Mouse (Mus musculus) neutrophil, adult 5-6 weeks (primary cell): ENCODE measurements around the gene Efcab5. TPM values are rescaled to one million over a fixed set of nuclear protein-coding genes. Genes with fewer than 3 reads are reported as not detected.
A peak's percentile ranks its signal among the peaks of the same experiment; 100 is the strongest.

Experiments
- ATAC-seq: fragments of 151-379, 151-347 bp; 2 replicates; pipeline ENCODE4 v1.8.0; 2017; ENCODE audit warnings: mild to moderate bottlenecking, moderate TSS enrichment; ENCODE audit not compliant: insufficient number of reproducible peaks, poor library complexity, low FRiP score, severe bottlenecking; ENCODE audit errors: extremely low read depth
- total RNA-seq: library from RNA; stranded (forward); fragments of 200-1000 nt; gene quantifications from 2 replicates; pipeline ENCODE4 v1.2.3, GENCODE M21; 2017

The Efcab5 gene
- 3.4 and 5.0 TPM in 2 replicates for total RNA-seq

DNA sequence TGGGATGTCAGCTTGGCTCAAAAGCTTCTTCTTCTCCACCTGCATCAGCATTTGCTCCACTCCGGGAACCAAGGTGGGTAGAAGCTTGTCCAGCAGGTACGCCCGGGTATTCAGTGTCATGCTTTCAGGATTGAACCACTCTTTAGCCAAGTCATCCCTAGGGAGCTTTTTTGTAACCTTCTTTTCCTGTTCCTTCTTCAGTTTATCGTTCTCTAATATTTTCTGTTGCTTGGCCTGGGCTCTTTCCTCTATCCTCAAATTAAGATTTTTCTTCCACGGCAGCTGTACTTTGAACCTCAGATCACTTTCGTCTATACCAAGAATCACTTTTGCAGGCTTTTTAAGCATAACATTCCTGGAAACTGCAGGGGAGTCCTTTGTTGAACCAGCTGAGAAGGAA is at the start of gene Efcab5:
TSS of gene Efcab5 (minus strand) at position 101 of the 400 bp plus-strand sequence.
- no peak for ATAC-seq

DNA sequence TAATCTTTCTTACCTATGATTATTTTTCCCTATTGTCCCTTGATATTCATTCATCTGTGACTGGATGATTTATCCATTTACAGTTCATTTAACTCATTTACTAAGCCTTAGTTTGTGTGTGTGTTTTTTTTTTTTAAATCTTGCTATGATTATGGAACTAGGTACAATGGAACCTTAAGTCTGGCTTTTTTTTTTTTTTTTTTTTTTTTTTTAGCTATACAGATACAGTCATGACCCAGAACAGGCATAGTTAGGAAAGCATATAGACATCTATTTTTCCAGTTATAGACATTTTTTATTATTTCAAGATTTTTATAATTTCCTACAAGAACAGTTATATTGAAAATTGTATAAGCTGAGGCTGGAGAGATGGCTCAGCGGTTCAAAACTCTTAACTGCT is 46.5 kb upstream of the Efcab5 start:
- no peak for ATAC-seq

DNA sequence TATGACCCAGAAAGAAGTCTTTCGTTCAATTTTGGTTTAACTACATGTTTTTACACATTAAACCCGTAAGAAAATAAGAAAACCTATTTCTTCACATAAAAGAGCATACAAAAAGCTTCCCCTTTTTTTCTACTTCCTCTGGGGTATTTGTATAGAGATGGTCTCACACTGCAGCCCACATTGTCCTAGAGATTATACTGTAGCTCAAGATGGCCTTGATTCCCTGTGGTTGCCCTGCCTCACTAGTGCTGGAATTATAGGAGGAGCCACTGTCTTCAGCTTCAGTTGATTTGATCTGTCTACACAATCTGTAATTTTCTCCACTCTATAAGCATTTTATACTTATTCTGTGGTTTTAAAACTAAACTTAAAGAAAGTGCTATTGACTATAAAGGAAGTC is 42.7 kb upstream of the Efcab5 start:
- ATAC-seq: no peak

DNA sequence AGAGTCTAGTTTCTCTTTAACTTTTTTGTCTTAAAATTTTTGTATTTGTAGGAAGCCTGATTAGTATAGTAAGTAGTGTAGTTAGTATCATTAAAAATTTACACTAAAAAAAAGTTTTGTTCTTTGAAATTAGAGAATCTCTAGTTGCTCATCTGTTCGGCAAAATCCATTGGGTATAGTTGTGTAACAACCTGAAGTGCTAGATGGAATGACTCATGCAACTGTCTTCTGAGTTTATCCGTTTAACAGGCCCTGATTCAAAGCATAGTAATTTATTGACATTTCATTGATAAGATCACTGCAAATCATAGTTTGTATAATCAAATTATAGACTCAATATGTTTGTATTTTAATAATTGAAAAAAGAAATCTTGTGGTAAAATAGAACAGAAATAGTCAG is 42.0 kb upstream of the Efcab5 start:
- no peak for ATAC-seq

DNA sequence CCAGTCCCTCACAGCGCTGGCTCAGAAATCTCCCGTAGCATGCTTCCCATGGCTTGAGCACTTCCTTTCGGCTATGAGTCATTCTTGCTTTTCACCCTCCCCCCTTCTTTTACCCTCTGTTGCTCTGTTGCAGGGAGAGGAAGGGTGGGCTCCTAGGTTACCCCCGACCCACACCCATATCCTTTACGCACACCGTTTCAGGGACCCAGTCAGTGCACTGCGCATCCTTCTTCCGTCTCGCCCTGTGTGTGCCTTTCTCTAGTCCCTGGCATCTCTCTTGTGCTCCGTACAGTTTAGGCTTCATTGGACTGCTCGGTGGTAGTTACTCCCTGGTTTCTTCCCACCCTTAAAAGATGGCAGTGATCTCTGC is 28.0 kb upstream of the Efcab5 start:
- ATAC-seq: peak; percentile 16; the same call in 1 of the 2 replicates

DNA sequence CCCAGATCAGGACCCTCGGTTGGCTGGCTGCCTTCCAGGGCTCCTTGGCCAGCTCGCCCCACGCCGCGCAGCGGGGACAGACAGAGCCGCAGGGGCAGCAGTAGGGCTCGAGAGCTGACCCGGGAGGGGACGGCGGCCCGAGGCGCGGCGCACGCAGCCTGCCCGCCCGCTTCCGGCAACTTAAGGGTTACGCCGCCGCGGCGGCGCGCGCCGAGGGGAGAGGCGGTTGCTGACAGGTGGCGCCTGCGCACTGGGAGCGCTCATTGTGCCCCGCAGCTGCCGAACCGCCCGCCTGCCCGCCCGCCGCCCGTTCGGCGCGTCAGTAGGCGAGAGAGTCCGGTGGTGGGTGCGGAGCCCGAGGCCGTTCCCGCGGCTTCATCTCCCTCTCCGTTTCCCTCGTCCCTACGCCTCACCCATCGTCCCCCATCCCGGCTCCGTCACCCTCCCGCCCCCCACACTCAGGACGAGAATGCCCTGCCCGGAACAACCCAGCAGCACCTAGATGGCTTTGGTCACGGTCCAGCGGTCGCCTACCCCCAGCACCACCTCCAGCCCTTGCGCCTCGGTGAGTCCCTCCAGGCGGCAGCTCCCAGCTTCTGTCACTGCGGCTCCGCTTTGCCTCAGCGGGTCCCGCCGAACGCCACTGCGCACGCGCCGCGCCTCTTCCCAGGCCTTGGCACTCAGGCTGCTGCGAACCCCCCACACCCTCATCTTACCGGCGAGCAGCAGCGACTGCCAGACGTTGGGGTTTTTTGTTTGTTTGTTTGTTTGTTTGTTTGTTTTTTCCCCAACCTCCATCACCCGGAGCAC is 27.4 kb upstream of the Efcab5 start, which contains the start of gene Ssh2:
TSS of gene Ssh2 (plus strand) at position 337 of the 810 bp plus-strand sequence.
- peak; percentile 48 for ATAC-seq

DNA sequence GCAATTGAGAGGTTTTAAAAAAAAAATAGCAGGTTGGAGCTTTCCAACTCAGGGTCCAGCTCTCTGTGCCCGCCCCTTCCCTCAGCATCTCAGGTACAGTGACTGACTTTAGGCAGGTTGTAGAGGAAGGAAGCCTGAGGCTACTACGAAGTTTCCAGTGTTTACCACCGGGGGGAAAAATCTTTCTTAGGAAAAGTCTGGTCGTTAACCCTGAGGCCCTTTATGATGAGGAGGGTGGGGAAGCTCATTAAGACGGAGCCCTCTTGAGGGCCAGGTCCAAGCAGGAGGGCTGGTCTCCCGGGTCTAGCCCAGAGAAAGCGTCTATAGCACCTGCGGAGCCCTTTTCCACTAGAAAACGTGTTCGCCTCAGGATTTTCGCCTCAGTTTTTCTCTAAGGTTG is 26.7 kb upstream of the Efcab5 start:
- ATAC-seq: no peak

DNA sequence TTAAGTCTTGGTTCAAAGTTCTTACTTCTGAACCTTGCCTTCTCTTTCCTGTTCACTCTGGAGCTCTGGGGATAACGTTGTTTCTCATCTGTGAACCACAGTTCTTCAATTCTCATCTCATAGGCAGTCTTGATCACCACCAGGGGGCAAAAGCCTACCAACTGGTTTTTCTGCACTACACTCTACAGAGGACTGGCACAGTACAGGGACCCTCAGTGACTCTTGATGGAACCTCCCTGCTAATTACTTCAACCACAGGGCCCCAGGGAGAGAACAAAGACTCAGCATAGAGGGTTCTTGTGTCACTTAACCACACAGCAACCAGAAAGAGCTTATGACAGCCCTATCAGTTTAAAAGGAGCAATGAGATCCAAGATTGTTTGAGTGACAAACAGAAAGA is 26.0 kb upstream of the Efcab5 start:
- peak; percentile 78 for ATAC-seq

DNA sequence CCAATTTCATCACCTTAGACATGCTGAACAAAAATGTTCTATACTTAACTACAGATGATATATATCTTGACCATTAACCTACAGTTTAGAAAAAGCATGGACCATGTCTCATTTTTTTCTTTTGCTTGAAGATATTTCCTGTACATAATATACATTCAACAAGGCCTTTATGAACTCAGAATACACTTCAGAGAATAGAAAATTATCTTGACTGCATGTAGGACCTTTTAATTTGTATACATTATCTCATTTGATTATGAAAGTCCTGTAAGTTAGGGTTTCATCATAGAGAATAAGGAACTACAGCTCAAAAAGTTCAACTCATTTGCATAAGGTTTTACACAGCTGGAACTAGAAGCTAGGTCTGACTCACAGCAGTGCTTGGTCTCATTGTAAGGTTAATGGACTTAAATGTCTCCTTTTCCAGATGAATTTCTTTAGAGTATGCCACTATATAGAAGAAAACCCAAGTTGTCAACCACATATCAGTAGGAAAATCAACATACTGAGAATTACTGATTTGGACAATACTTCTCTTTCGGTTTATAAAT is 25.4 kb upstream of the Efcab5 start:
- ATAC-seq: peak; percentile 47

DNA sequence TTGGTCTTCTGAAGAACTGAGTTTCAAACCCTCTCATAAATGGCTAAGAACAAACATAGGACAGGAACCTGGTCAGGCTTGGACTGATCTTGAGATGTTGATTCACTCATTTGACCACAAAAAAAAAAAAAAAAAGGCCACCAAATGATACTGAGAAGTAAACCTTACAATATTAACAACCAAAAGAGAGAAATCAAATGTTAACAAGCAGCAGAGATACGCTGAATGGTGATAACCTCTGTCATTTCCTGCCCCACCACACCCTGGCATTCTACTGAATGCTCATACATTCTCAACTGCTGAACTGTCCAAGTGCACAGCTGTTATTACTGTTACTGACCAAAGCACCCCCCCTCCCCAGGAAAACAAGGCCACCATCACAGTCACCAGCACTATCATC is 11.9 kb upstream of the Efcab5 start:
- no peak for ATAC-seq

DNA sequence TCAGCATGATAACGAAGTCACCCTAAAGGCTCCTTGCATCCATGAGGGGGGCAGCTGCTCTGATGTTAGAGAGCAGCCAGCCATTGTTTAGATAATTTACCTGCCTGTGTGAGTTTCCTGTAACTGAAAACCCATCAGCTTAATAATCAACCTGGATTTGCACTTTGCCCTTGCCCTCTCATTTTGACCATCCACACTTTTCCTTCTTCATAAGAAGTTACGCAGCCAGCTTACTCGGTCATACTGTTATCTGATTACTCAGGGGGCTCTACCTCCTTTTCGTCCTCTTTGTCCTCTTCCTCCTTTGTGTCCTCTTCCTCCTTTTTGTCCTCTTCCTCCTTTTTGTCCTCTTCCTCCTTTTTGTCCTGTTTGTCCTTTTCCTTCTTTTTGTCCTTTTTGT is 10.9 kb upstream of the Efcab5 start:
- no peak for ATAC-seq

DNA sequence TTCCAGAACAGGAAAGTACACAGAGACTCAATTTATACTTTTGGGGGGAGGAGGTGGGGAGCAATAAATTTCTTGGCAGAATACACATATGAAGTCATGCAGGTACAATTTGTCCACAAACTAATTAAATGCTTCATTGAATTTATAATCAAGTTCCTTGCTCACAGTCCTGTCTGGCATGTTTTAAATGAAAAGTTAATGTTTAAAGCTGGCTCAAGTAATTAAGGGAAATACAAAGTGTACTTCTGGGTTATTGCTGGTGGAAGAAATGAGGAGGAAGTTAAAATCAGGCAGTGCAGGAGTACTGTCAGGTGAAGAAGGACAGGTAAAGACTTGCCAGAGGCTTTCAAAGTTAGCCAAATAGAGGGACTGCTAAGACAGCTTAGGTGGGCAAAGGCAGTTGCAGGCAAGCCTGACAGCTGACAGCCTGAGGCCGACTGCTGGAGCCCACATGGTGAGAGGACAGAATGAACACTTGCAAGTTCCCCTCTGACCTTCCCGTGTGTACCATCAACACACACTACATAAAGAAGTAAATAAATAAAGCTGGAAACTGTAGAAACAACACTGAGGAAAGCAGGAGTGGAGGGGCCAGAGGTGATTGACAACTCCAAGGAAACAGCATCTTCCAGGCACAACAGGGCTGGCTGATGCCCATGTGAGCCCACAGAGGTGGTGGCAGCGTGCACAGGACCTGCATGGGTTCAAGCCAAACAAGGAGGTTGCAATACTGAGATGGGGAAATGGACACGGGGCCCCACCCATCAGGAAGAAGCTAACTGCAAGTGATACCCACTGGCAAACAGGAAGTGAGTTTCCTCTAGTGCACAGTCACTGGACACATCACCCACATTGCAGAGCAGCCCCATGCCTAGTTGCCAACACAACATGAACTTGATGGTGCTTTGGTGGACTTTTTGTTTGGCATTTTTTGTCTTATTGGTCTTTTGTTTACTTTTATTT is 7.7 kb upstream of the Efcab5 start:
- peak; percentile 98 for ATAC-seq

DNA sequence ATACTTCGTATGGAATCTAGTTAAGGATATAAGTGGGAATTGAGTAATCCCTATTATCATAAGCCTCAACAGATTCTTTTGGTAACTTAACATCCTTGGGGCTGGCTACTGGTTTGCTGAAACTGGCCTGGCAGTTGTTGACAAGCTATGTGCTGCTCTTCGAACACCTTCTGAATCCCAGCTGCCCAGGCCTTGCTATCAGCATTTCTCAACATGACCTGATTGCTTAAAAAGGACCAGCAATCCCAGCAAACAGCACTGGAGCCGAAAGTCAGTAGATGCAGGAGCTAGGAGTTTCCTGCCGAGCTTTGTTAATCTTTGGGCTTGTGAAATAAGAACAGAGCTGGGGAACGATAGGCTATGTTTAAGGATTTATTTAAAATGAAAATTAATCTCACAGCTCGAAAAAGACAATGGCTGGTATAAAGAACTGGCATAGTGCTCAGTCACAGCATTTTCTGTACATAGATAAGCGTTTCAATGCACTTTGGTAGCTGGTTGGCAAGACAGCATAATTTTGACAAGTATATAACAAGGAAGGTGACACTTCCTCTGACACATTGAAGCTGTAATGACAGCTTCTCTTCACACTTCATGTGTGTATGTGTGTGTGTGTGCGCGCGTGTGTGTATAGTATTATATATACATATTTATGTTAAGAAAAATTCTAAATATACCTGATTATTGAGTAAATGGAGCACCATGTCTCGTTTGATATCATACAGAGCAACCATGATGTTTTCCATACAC is 6.8 kb upstream of the Efcab5 start:
- ATAC-seq: no peak

DNA sequence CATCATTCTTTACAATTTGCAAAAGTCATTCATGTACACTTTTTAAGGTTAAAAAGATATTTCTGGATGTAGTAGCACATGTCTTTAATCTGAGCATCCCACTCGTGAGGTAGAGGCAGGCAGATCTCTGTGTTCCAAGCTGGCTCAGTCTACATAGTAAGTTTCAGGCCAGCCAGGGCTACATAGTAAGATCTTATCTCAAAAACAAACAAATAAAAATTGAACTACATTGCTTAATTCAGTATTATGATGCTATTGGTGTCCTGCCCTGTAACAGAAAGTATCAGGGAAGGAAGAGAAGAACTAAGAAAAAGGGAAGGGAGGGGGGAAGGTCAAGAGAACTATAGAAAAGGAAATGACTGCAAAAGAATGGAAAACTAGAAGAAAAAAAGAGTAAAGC is 6.0 kb upstream of the Efcab5 start:
- no peak for ATAC-seq

DNA sequence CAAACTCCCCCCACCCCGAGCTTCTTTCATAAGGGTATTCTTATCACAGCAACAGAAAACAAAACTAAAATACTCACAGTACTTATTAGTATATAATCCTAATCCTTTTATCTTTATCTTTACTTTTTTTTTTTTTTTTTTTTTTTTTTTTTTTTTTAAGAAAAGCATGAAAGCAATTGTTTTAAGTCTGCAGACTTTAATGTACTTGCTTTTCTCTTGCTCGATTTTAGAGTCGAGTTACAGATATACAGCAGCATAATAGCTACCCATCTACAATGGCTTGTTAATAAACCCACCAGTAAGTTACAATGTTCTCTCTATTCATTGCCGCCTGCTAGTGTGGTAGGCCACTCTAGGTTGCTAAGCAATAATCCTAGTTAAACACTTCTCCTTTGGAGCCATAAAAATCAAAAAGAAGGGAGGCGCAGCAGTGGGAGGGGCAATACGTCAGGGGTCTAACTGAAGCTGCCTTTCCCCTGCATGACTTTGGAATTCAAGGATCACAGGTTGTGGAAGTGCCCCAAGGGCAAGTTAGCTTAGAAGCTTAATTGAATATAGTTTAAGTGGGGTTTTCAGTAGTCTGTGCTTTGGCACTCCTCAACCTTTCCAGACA is 5.3 kb upstream of the Efcab5 start:
- ATAC-seq: no peak

DNA sequence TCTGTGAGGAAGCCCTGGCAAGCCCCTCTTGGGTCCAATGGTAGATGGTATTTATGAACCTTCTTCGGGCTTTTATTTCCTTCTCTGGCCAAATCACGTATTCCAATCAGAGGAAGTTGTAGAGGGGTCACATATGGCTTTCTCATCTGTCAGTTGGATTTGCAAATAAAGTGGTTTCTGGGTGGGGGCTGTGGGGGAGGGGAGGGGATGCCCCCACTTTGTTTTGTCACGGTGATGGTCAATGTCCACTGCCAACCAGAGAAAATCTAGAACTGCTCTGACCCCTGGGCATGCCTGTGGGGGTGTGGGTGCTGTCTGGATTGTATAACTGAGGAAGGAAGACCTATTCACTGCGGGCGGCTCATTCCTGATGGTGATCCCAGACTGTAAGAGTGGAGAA is 4.6 kb upstream of the Efcab5 start:
- ATAC-seq: no peak

DNA sequence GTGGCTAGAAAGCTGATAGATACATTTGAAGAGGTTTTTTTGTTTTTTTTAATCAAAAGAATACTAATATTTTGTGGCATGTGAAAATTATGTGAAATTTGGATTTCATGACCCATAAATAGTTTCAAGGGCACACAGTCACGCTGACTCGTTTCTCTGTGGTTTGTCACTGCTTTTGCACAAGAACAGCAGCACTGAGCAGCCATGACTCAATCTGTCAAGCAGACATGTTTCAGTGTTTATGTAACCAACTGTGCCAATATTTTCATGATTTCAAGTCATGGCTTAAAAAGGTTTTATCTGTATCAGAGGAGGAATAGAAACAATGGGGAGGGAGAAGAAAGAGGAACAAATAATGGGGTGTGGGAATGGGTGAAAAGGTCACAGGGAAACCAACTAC is 3.8 kb downstream of the Efcab5 start:
- ATAC-seq: no peak

DNA sequence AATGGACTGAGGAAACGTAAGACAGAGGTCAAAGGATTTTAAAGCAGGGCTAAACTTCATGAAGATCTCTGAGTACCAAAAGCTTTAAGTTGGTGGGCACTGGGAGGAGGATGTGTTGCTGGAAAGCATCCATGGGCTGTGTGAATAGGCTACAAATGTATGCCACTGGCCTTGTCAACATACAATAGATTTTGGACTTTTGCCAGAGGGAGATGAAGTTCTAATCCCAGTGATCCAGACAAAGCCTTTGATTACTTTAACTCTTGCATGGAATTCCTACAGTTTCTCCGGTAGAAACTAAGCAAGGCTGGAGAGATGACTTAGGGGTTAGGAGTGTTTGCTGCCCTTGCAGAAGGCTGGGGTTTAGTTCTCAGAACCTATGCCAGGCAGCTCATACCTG is 6.2 kb downstream of the Efcab5 start:
- no peak for ATAC-seq

DNA sequence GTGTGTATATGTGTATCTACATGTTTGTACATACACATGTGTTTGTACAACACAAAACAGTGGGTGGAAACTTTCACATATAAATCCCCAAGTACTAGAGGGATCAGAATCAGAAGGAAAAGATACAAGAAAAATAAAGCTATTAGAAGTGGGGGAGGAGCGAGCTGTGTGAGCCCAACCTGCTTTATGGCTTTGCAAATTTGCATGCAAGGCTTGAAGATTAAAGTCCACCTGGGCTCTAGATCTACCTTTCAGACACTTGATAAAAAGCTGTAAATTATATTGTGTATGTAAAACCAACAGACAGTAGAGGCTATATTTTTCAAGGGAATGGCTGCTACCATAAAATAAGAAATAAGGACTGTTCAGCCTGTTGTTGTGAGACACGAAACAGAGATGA is 6.7 kb downstream of the Efcab5 start:
- ATAC-seq: no peak
